Mouse (Mus musculus) embryonic facial prominence, embryonic 11.5 days (tissue): ENCODE measurements around the gene Gm960. TPM values are rescaled to one million over a fixed set of nuclear protein-coding genes. Genes with fewer than 3 reads are reported as not detected.
"Not testable (repeated sequence)": the region's sequence is repeated elsewhere in the genome, so short reads cannot be mapped to it uniquely, and the experiment has no call there.

ENCODE experiments used
- ATAC-seq: fragments of 200-750 bp; cut with Nextera tagmentation; replicated peaks from 2 replicates; pipeline ENCODE4 v1.8.0; 2017; ENCODE audit warnings: low read depth; ENCODE audit not compliant: insufficient number of reproducible peaks, low FRiP score, low TSS enrichment
- DNase-seq: peaks from one replicate; pipeline ENCODE4 v3.0.0-alpha.2; 2015; ENCODE audit warnings: low spot score
- H3K27ac ChIP-seq: fragments of 300-500 bp; sonication (generic); replicated peaks from 2 replicates; pipeline ENCODE4 v1.5.1; 2014; ENCODE audit warnings: mild to moderate bottlenecking, low read depth, low read length, control low read depth
- H3K27me3 ChIP-seq: fragments of 300-500 bp; sonication (generic); 2 replicates; pipeline ENCODE4 v1.6.1; 2014; ENCODE audit warnings: mild to moderate bottlenecking, low read length, moderate library complexity, mixed read lengths; ENCODE audit not compliant: control insufficient read depth, insufficient read depth
- H3K36me3 ChIP-seq: fragments of 300-500 bp; sonication (generic); replicated peaks from 2 replicates; pipeline ENCODE4 v1.6.1; 2014; ENCODE audit warnings: low read depth, mild to moderate bottlenecking, low read length, moderate library complexity, mixed read lengths; ENCODE audit not compliant: control insufficient read depth, insufficient read depth
- H3K4me1 ChIP-seq: fragments of 300-500 bp; sonication (generic); 2 replicates; pipeline ENCODE4 v1.6.1; 2014; ENCODE audit warnings: low read length, mixed read lengths; ENCODE audit not compliant: control insufficient read depth, insufficient read depth
- H3K4me2 ChIP-seq: fragments of 300-500 bp; sonication (generic); 2 replicates; pipeline ENCODE4 v1.6.1; 2014; ENCODE audit warnings: low read depth, mild to moderate bottlenecking, control low read depth, low read length, moderate library complexity
- H3K4me3 ChIP-seq: fragments of 300-500 bp; sonication (generic); 2 replicates; pipeline ENCODE4 v1.5.1; 2014; ENCODE audit warnings: low read depth, low read length, control low read depth
- H3K9ac ChIP-seq: fragments of 300-500 bp; sonication (generic); replicated peaks from 2 replicates; pipeline ENCODE4 v1.6.1; 2014; ENCODE audit warnings: mild to moderate bottlenecking, control low read depth, low read length
- H3K9me3 ChIP-seq: fragments of 300-500 bp; sonication (generic); replicated peaks from 2 replicates; pipeline ENCODE4 v1.6.1; 2016; ENCODE audit warnings: mild to moderate bottlenecking, low read length, inconsistent platforms, mixed read lengths; ENCODE audit not compliant: control insufficient read depth
- WGBS: fragments of 180-500 bp; shearing (Covaris S2); extraction: QIAGEN DNeasy Blood & Tissue Kit; methylation state at CpG from one replicate; pipeline ENCODE4 v1.1.7; 2014; 5-methylcytosine and 5-hydroxymethylcytosine counted together
- polyA plus RNA-seq: library from polyadenylated mRNA; unstranded; fragments of >200 nt; fragmentation: Nextera tagmentation; extraction: Ambion mirVana; gene quantifications from 2 replicates; pipeline ENCODE4 v1.2.1, GENCODE M21; 2014

The Gm960 gene
- polyA plus RNA-seq, 1 experiment from 2014 or later = 4.4 TPM

- no peak overlapping the region for H3K4me3 ChIP-seq
- H3K9ac ChIP-seq = no peak overlapping the region
- 88% methylated on average over 20 of the region's 20 CpGs for WGBS
- no peak overlapping the region for H3K4me2 ChIP-seq
- H3K36me3 ChIP-seq = no peaks in the 10 kb centered on the region
- no peaks in the 10 kb centered on the region for H3K27me3 ChIP-seq
- no peaks in the 10 kb centered on the region for H3K4me1 ChIP-seq
- ATAC-seq = no peak
- no peaks in the 10 kb centered on the region for H3K9me3 ChIP-seq
- no peak overlapping the region for H3K27ac ChIP-seq
- no peak for DNase-seq
These were observed 96.0 kb downstream of the Gm960 start for GRCm38 (mm10) chr19:4602459-4602858.

- Histone ChIP-seq H3K36me3 (no peaks in the 10 kb centered on the region), H3K27me3 (no peaks in the 10 kb centered on the region), H3K9me3 (no peaks in the 10 kb centered on the region), H3K4me1 (no peaks in the 10 kb centered on the region), H3K9ac (no peak overlapping the region), H3K4me3 (no peak overlapping the region), H3K4me2 (no peak overlapping the region), H3K27ac (no peak overlapping the region)
- ATAC-seq = no peak
- 81% methylated on average over 2 of the region's 2 CpGs for WGBS
- no peak for DNase-seq
These were observed 102.4 kb downstream of the Gm960 start for GRCm38 (mm10) chr19:4596071-4596470.

GRCm38 (mm10) chr19:4593792-4594522, 104.5 kb downstream of the Gm960 start:
- no peak overlapping the region for H3K4me3 ChIP-seq
- no peak for DNase-seq
- 51% methylated on average over 7 of the region's 7 CpGs for WGBS
- H3K27me3 ChIP-seq = no peaks in the 10 kb centered on the region
- H3K4me2 ChIP-seq = no peak overlapping the region
- H3K9me3 ChIP-seq = no peaks in the 10 kb centered on the region
- no peak overlapping the region for H3K9ac ChIP-seq
- H3K27ac ChIP-seq = no peak overlapping the region
- ATAC-seq = no peak
- H3K36me3 ChIP-seq = no peaks in the 10 kb centered on the region
- H3K4me1 ChIP-seq = no peaks in the 10 kb centered on the region

GRCm38 (mm10) chr19:4590025-4590424, 108.4 kb downstream of the Gm960 start:
- Histone ChIP-seq H3K27me3 (no peaks in the 10 kb centered on the region), H3K4me1 (no peaks in the 10 kb centered on the region), H3K9ac (no peak overlapping the region), H3K9me3 (no peaks in the 10 kb centered on the region), H3K4me3 (no peak overlapping the region), H3K36me3 (no peaks in the 10 kb centered on the region), H3K27ac (no peak overlapping the region), H3K4me2 (no peak overlapping the region)
- ATAC-seq (no peak), DNase-seq (no peak)
- WGBS = 84% methylated on average over 3 of the region's 3 CpGs

GRCm38 (mm10) chr19:4589081-4589480, 109.4 kb downstream of the Gm960 start:
- Histone ChIP-seq H3K9me3 (no peaks in the 10 kb centered on the region), H3K4me3 (no peak overlapping the region), H3K4me1 (no peaks in the 10 kb centered on the region), H3K27ac (no peak overlapping the region), H3K4me2 (no peak overlapping the region), H3K36me3 (no peaks in the 10 kb centered on the region), H3K27me3 (no peaks in the 10 kb centered on the region), H3K9ac (no peak overlapping the region)
- ATAC-seq (no peak), DNase-seq (no peak)
- WGBS = 77% methylated on average over 1 of the region's 1 CpGs

- ATAC-seq (no peak), DNase-seq (no peak)
- Histone ChIP-seq H3K9ac (no peak overlapping the region), H3K27ac (no peak overlapping the region), H3K4me3 (no peak overlapping the region), H3K36me3 (no peaks in the 10 kb centered on the region), H3K4me1 (no peaks in the 10 kb centered on the region), H3K4me2 (no peak overlapping the region), H3K9me3 (no peaks in the 10 kb centered on the region), H3K27me3 (no peaks in the 10 kb centered on the region)
- 71% methylated on average over 3 of the region's 3 CpGs for WGBS
These were observed 110.0 kb downstream of the Gm960 start for GRCm38 (mm10) chr19:4588430-4588829.

- Histone ChIP-seq H3K4me2 (no peak overlapping the region), H3K27ac (no peak overlapping the region), H3K4me3 (no peak overlapping the region), H3K4me1 (no peaks in the 10 kb centered on the region), H3K9ac (no peak overlapping the region), H3K36me3 (no peaks in the 10 kb centered on the region), H3K27me3 (no peaks in the 10 kb centered on the region), H3K9me3 (no peaks in the 10 kb centered on the region)
- DNase-seq = no peak
- WGBS = 55% methylated on average over 2 of the region's 2 CpGs
- ATAC-seq = no peak
These were observed 111.0 kb downstream of the Gm960 start for GRCm38 (mm10) chr19:4587426-4587825.

GRCm38 (mm10) chr19:4586783-4587182, 111.7 kb downstream of the Gm960 start:
- DNase-seq, H3K4me1 ChIP-seq, H3K9ac ChIP-seq, H3K27me3 ChIP-seq, H3K27ac ChIP-seq, H3K9me3 ChIP-seq, H3K4me2 ChIP-seq, H3K4me3 ChIP-seq, H3K36me3 ChIP-seq, ATAC-seq: not testable (repeated sequence)
